Mouse (Mus musculus): ENCODE results near the gene Col5a3. TPM values are rescaled to one million over a fixed set of nuclear protein-coding genes. Genes with fewer than 3 reads are reported as not detected.
A peak's percentile ranks its signal among the peaks of the same experiment; 100 is the strongest.

Col5a3 gene
- polyA plus RNA-seq (2012; rRNA removed) = 0.05 and 0.08 TPM in 2 replicates
- 0.03 and 0.10 TPM in 2 replicates for polyA plus RNA-seq (2014; fragmentation: Nextera tagmentation; extraction: Ambion mirVana)

GRCm38 (mm10) chr9:20814521-20815272 lies at the start of gene Col5a3:
TSS of gene Col5a3 (minus strand) at chr9:20815067.
- TF ChIP-seq EP300 (IDR thresholded peaks at IDR 0.05; ENCODE audit: low read depth) (no peak), CTCF (IDR thresholded peaks at IDR 0.05; ENCODE audit: low read depth) (no peak)
- Histone ChIP-seq H3K4me1 (replicated peaks; ENCODE audit: control insufficient read depth in 2 of 2, insufficient read depth in 2 of 2, low read length in 1 of 2) (no peaks in the 10 kb centered on the region), H3K27me3 (ENCODE audit: control insufficient read depth, insufficient read depth, low read length) (no peaks in the 10 kb centered on the region; the same call in 1 of the 2 replicates), H3K4me2 (ENCODE audit: low read depth) (no peak within 1 kb of the TSS; the same call in 1 of the 2 replicates), H3K9ac (replicated peaks) (no peak within 1 kb of the TSS), H3K4me3 (ENCODE audit: insufficient read depth in 1 of 2, low read depth in 2 of 2, low read length in 2 of 2) (no peak within 1 kb of the TSS), H3K9me3 (ENCODE audit: control insufficient read depth, low read length) (no peaks in the 10 kb centered on the region), H3K36me3 (replicated peaks; ENCODE audit: control insufficient read depth, insufficient read depth, low read depth) (no peaks in the 10 kb centered on the region), H3K27ac (no peak within 1 kb of the TSS)
- DNase-seq (ENCODE audit: low read depth in 3 of 3, low spot score in 3 of 3) = no peak
- no peak for ATAC-seq (ENCODE audit: insufficient read depth)
- WGBS (ENCODE audit: insufficient replicate concordance) = 5% methylated on average over 28 of the region's 29 CpGs

GRCm38 (mm10) chr9:20862225-20862624 lies 47.4 kb upstream of the Col5a3 start:
- Histone ChIP-seq H3K9ac (replicated peaks) (no peak overlapping the region), H3K4me2 (ENCODE audit: low read depth) (no peak overlapping the region), H3K4me1 (replicated peaks; ENCODE audit: control insufficient read depth in 2 of 2, insufficient read depth in 2 of 2, low read length in 1 of 2) (peaks cover 0 to 6% of the 10 kb centered on the region in 2 experiments; a peak in 2 of 4 replicates), H3K36me3 (replicated peaks; ENCODE audit: control insufficient read depth, insufficient read depth, low read depth) (no peaks in the 10 kb centered on the region), H3K27me3 (ENCODE audit: control insufficient read depth, insufficient read depth, low read length) (no peaks in the 10 kb centered on the region; the same call in 1 of the 2 replicates), H3K9me3 (ENCODE audit: control insufficient read depth, low read length) (no peaks in the 10 kb centered on the region), H3K4me3 (ENCODE audit: insufficient read depth in 1 of 2, low read depth in 2 of 2, low read length in 2 of 2) (no peak overlapping the region), H3K27ac (no peak overlapping the region)
- no peak for ATAC-seq (ENCODE audit: insufficient read depth)
- DNase-seq (ENCODE audit: low read depth in 3 of 3, low spot score in 3 of 3) = no peak
- 36% methylated on average over 4 of the region's 4 CpGs for WGBS (ENCODE audit: insufficient replicate concordance)
- TF ChIP-seq EP300 (IDR thresholded peaks at IDR 0.05; ENCODE audit: low read depth) (no peak), CTCF (IDR thresholded peaks at IDR 0.05; ENCODE audit: low read depth) (no peak)

GRCm38 (mm10) chr9:20861821-20862220 lies 47.0 kb upstream of the Col5a3 start:
- Histone ChIP-seq H3K9ac (replicated peaks) (no peak overlapping the region), H3K4me2 (ENCODE audit: low read depth) (no peak overlapping the region), H3K36me3 (replicated peaks; ENCODE audit: control insufficient read depth, insufficient read depth, low read depth) (no peaks in the 10 kb centered on the region), H3K4me1 (replicated peaks; ENCODE audit: control insufficient read depth in 2 of 2, insufficient read depth in 2 of 2, low read length in 1 of 2) (peaks cover 0 to 6% of the 10 kb centered on the region in 2 experiments; a peak in 2 of 4 replicates), H3K27me3 (ENCODE audit: control insufficient read depth, insufficient read depth, low read length) (no peaks in the 10 kb centered on the region; the same call in 1 of the 2 replicates), H3K27ac (no peak overlapping the region), H3K4me3 (ENCODE audit: insufficient read depth in 1 of 2, low read depth in 2 of 2, low read length in 2 of 2) (no peak overlapping the region), H3K9me3 (ENCODE audit: control insufficient read depth, low read length) (no peaks in the 10 kb centered on the region)
- TF ChIP-seq EP300 (IDR thresholded peaks at IDR 0.05; ENCODE audit: low read depth) (no peak), CTCF (IDR thresholded peaks at IDR 0.05; ENCODE audit: low read depth) (peak; percentile 81)
- WGBS (ENCODE audit: insufficient replicate concordance) = 8% methylated on average over 4 of the region's 4 CpGs
- ATAC-seq (ENCODE audit: insufficient read depth) = no peak
- no peak for DNase-seq (ENCODE audit: low read depth in 3 of 3, low spot score in 3 of 3)

- no peaks in the 10 kb centered on the region for H3K9me3 ChIP-seq (ENCODE audit: control insufficient read depth, low read length)
- WGBS (ENCODE audit: insufficient replicate concordance) = 28% methylated on average over 6 of the region's 6 CpGs
- no peak overlapping the region for H3K4me3 ChIP-seq (ENCODE audit: insufficient read depth in 1 of 2, low read depth in 2 of 2, low read length in 2 of 2)
- H3K36me3 ChIP-seq (replicated peaks; ENCODE audit: control insufficient read depth, insufficient read depth, low read depth) = no peaks in the 10 kb centered on the region
- peak; percentile 17; the same call in 1 of the 2 replicates for TF ChIP-seq CTCF (IDR thresholded peaks at IDR 0.05; ENCODE audit: low read depth)
- TF ChIP-seq EP300 (IDR thresholded peaks at IDR 0.05; ENCODE audit: low read depth) = no peak
- no peak overlapping the region for H3K9ac ChIP-seq (replicated peaks)
- DNase-seq (ENCODE audit: low read depth in 3 of 3, low spot score in 3 of 3) (no peak), ATAC-seq (ENCODE audit: insufficient read depth) (no peak)
- H3K27ac ChIP-seq = no peak overlapping the region
- H3K27me3 ChIP-seq (ENCODE audit: control insufficient read depth, insufficient read depth, low read length) = no peaks in the 10 kb centered on the region
- peaks cover 0 to 6% of the 10 kb centered on the region in 2 experiments; a peak in 2 of 4 replicates for H3K4me1 ChIP-seq (replicated peaks; ENCODE audit: control insufficient read depth in 2 of 2, insufficient read depth in 2 of 2, low read length in 1 of 2)
- no peak overlapping the region for H3K4me2 ChIP-seq (ENCODE audit: low read depth)
Measured at GRCm38 (mm10) chr9:20859926-20860325, 45.1 kb upstream of the Col5a3 start.

- Histone ChIP-seq H3K4me3 (ENCODE audit: insufficient read depth in 1 of 2, low read depth in 2 of 2, low read length in 2 of 2) (no peak overlapping the region), H3K27me3 (ENCODE audit: control insufficient read depth, insufficient read depth, low read length) (no peaks in the 10 kb centered on the region), H3K4me2 (ENCODE audit: low read depth) (no peak overlapping the region), H3K27ac (no peak overlapping the region), H3K36me3 (replicated peaks; ENCODE audit: control insufficient read depth, insufficient read depth, low read depth) (no peaks in the 10 kb centered on the region), H3K4me1 (replicated peaks; ENCODE audit: control insufficient read depth in 2 of 2, insufficient read depth in 2 of 2, low read length in 1 of 2) (peaks cover 0 to 5% of the 10 kb centered on the region in 2 experiments; a peak in 2 of 4 replicates), H3K9me3 (ENCODE audit: control insufficient read depth, low read length) (no peaks in the 10 kb centered on the region), H3K9ac (replicated peaks) (no peak overlapping the region)
- DNase-seq (ENCODE audit: low read depth in 3 of 3, low spot score in 3 of 3) (peak; percentile 56 to 58 (median 57)), ATAC-seq (ENCODE audit: insufficient read depth) (no peak)
- TF ChIP-seq CTCF (IDR thresholded peaks at IDR 0.05; ENCODE audit: low read depth) (no peak), EP300 (IDR thresholded peaks at IDR 0.05; ENCODE audit: low read depth) (no peak)
- 5% methylated on average over 6 of the region's 6 CpGs for WGBS (ENCODE audit: insufficient replicate concordance)
Measured at GRCm38 (mm10) chr9:20857131-20857530, 42.3 kb upstream of the Col5a3 start.

Data from liver, embryonic 14.5 days (tissue).